Mouse (Mus musculus): Measurements from ENCODE around the gene Srcap. TPM values are rescaled to one million over a fixed set of nuclear protein-coding genes. Genes with fewer than 3 reads are reported as not detected.

Gene Srcap
- polyA plus RNA-seq, 1 experiment from 2014 or later = 45.5 TPM

GRCm38 (mm10) chr7:127473705-127474104 lies 38.1 kb upstream of the Srcap start:
- Histone ChIP-seq H3K4me2 (no peak overlapping the region), H3K4me1 (replicated peaks; ENCODE audit: control insufficient read depth, insufficient read depth, low read length) (peaks cover 13% of the 10 kb centered on the region), H3K27ac (ENCODE audit: low read depth, low read length) (no peak overlapping the region), H3K9ac (ENCODE audit: low read depth, low read length) (0 out of 2 replicates have a peak overlapping the region, but pooled peaks have one; percentile 14), H3K36me3 (ENCODE audit: control insufficient read depth, insufficient read depth, low read length) (peaks cover 32% of the 10 kb centered on the region), H3K9me3 (ENCODE audit: control insufficient read depth, low read length) (no peaks in the 10 kb centered on the region), H3K27me3 (replicated peaks; ENCODE audit: control insufficient read depth, insufficient read depth, low read length) (no peaks in the 10 kb centered on the region), H3K4me3 (ENCODE audit: low read depth, low read length) (no peak overlapping the region)
- DNase-seq (ENCODE audit: low spot score) = no peak
- 85% methylated on average over 5 of the region's 5 CpGs for WGBS
- ATAC-seq (replicated peaks; ENCODE audit: low FRiP score) = no peak

GRCm38 (mm10) chr7:127474378-127475070 lies 37.3 kb upstream of the Srcap start:
- no peak overlapping the region for H3K27ac ChIP-seq (ENCODE audit: low read depth, low read length)
- peaks cover 13% of the 10 kb centered on the region for H3K4me1 ChIP-seq (replicated peaks; ENCODE audit: control insufficient read depth, insufficient read depth, low read length)
- no peak for ATAC-seq (replicated peaks; ENCODE audit: low FRiP score)
- H3K9ac ChIP-seq (ENCODE audit: low read depth, low read length) = no peak overlapping the region
- H3K4me2 ChIP-seq = no peak overlapping the region
- no peak for DNase-seq (ENCODE audit: low spot score)
- no peaks in the 10 kb centered on the region for H3K27me3 ChIP-seq (replicated peaks; ENCODE audit: control insufficient read depth, insufficient read depth, low read length)
- WGBS = 84% methylated on average over 6 of the region's 6 CpGs
- H3K9me3 ChIP-seq (ENCODE audit: control insufficient read depth, low read length) = no peaks in the 10 kb centered on the region
- peaks cover 32% of the 10 kb centered on the region for H3K36me3 ChIP-seq (ENCODE audit: control insufficient read depth, insufficient read depth, low read length)
- H3K4me3 ChIP-seq (ENCODE audit: low read depth, low read length) = no peak overlapping the region

GRCm38 (mm10) chr7:127475186-127475740 lies 36.5 kb upstream of the Srcap start:
- Histone ChIP-seq H3K9ac (ENCODE audit: low read depth, low read length) (no peak overlapping the region), H3K4me2 (no peak overlapping the region), H3K27ac (ENCODE audit: low read depth, low read length) (no peak overlapping the region), H3K36me3 (ENCODE audit: control insufficient read depth, insufficient read depth, low read length) (peaks cover 32% of the 10 kb centered on the region), H3K9me3 (ENCODE audit: control insufficient read depth, low read length) (no peaks in the 10 kb centered on the region), H3K27me3 (replicated peaks; ENCODE audit: control insufficient read depth, insufficient read depth, low read length) (no peaks in the 10 kb centered on the region), H3K4me1 (replicated peaks; ENCODE audit: control insufficient read depth, insufficient read depth, low read length) (peaks cover 19% of the 10 kb centered on the region), H3K4me3 (ENCODE audit: low read depth, low read length) (no peak overlapping the region)
- 95% methylated on average over 11 of the region's 11 CpGs for WGBS
- no peak for ATAC-seq (replicated peaks; ENCODE audit: low FRiP score)
- no peak for DNase-seq (ENCODE audit: low spot score)

- peaks cover 36% of the 10 kb centered on the region for H3K36me3 ChIP-seq (ENCODE audit: control insufficient read depth, insufficient read depth, low read length)
- DNase-seq (ENCODE audit: low spot score) (no peak), ATAC-seq (replicated peaks; ENCODE audit: low FRiP score) (no peak)
- H3K9me3 ChIP-seq (ENCODE audit: control insufficient read depth, low read length) = no peaks in the 10 kb centered on the region
- H3K4me3 ChIP-seq (ENCODE audit: low read depth, low read length) = no peak overlapping the region
- peak overlapping the region; percentile 28 for H3K4me2 ChIP-seq
- H3K27ac ChIP-seq (ENCODE audit: low read depth, low read length) = no peak overlapping the region
- WGBS = 92% methylated on average over 11 of the region's 11 CpGs
- no peak overlapping the region for H3K9ac ChIP-seq (ENCODE audit: low read depth, low read length)
- no peaks in the 10 kb centered on the region for H3K27me3 ChIP-seq (replicated peaks; ENCODE audit: control insufficient read depth, insufficient read depth, low read length)
- H3K4me1 ChIP-seq (replicated peaks; ENCODE audit: control insufficient read depth, insufficient read depth, low read length) = peaks cover 30% of the 10 kb centered on the region
Measured at GRCm38 (mm10) chr7:127476336-127476735, 35.4 kb upstream of the Srcap start.

GRCm38 (mm10) chr7:127476855-127477254 lies 34.9 kb upstream of the Srcap start:
- Histone ChIP-seq H3K4me2 (peak overlapping the region; percentile 86), H3K27me3 (replicated peaks; ENCODE audit: control insufficient read depth, insufficient read depth, low read length) (no peaks in the 10 kb centered on the region), H3K4me3 (ENCODE audit: low read depth, low read length) (peak overlapping the region; percentile 95), H3K36me3 (ENCODE audit: control insufficient read depth, insufficient read depth, low read length) (peaks cover 36% of the 10 kb centered on the region), H3K27ac (ENCODE audit: low read depth, low read length) (peak overlapping the region; percentile 93; the same call in 1 of the 2 replicates), H3K4me1 (replicated peaks; ENCODE audit: control insufficient read depth, insufficient read depth, low read length) (peaks cover 30% of the 10 kb centered on the region), H3K9ac (ENCODE audit: low read depth, low read length) (peak overlapping the region; percentile 57), H3K9me3 (ENCODE audit: control insufficient read depth, low read length) (no peaks in the 10 kb centered on the region)
- ATAC-seq (replicated peaks; ENCODE audit: low FRiP score) (no peak), DNase-seq (ENCODE audit: low spot score) (no peak)
- 74% methylated on average over 4 of the region's 4 CpGs for WGBS

GRCm38 (mm10) chr7:127477687-127478634 lies 33.8 kb upstream of the Srcap start:
- WGBS = 1% methylated on average over 50 of the region's 50 CpGs
- ATAC-seq (replicated peaks; ENCODE audit: low FRiP score) (peak; percentile 94), DNase-seq (ENCODE audit: low spot score) (peak; percentile 98)
- H3K4me1 ChIP-seq (replicated peaks; ENCODE audit: control insufficient read depth, insufficient read depth, low read length) = peaks cover 24% of the 10 kb centered on the region
- no peaks in the 10 kb centered on the region for H3K27me3 ChIP-seq (replicated peaks; ENCODE audit: control insufficient read depth, insufficient read depth, low read length)
- H3K4me3 ChIP-seq (ENCODE audit: low read depth, low read length) = peak overlapping the region; percentile 95
- H3K27ac ChIP-seq (ENCODE audit: low read depth, low read length) = peak overlapping the region; percentile 93
- H3K9ac ChIP-seq (ENCODE audit: low read depth, low read length) = peak overlapping the region; percentile 93
- H3K9me3 ChIP-seq (ENCODE audit: control insufficient read depth, low read length) = no peaks in the 10 kb centered on the region
- peak overlapping the region; percentile 96 for H3K4me2 ChIP-seq
- peaks cover 44% of the 10 kb centered on the region for H3K36me3 ChIP-seq (ENCODE audit: control insufficient read depth, insufficient read depth, low read length)

GRCm38 (mm10) chr7:127478635-127479317 lies 33.0 kb upstream of the Srcap start, which contains the start of gene Fbrs:
Gene Fbrs, plus strand, starts transcription at chr7:127479199.
- Histone ChIP-seq H3K27me3 (replicated peaks; ENCODE audit: control insufficient read depth, insufficient read depth, low read length) (no peaks in the 10 kb centered on the region), H3K4me1 (replicated peaks; ENCODE audit: control insufficient read depth, insufficient read depth, low read length) (peaks cover 24% of the 10 kb centered on the region), H3K36me3 (ENCODE audit: control insufficient read depth, insufficient read depth, low read length) (peaks cover 41% of the 10 kb centered on the region), H3K9me3 (ENCODE audit: control insufficient read depth, low read length) (no peaks in the 10 kb centered on the region), H3K27ac (ENCODE audit: low read depth, low read length) (peak within 1 kb of the TSS; percentile 93), H3K9ac (ENCODE audit: low read depth, low read length) (peak within 1 kb of the TSS; percentile 93), H3K4me2 (peak within 1 kb of the TSS; percentile 96), H3K4me3 (ENCODE audit: low read depth, low read length) (peak within 1 kb of the TSS; percentile 95)
- WGBS = under 1% methylated on average over 56 of the region's 62 CpGs
- ATAC-seq (replicated peaks; ENCODE audit: low FRiP score) (peak; percentile 60), DNase-seq (ENCODE audit: low spot score) (peak; percentile 88)

All from liver, embryonic 11.5 days (tissue).